Mouse (Mus musculus): Measurements from ENCODE around the gene Capzb. TPM values are rescaled to one million over a fixed set of nuclear protein-coding genes. Genes with fewer than 3 reads are reported as not detected.

Capzb gene
- 100 to 1,000 TPM; 354 to 406 (median 379) TPM for total RNA-seq (2022)

- peak; percentile 95 for DNase-seq (ENCODE audit: low spot score)
Observed at GRCm38 (mm10) chr4:139192499-139193175, at the start of gene Capzb. Capzb (plus strand) TSS chr4:139192899.

GRCm38 (mm10) chr4:139142985-139143384 lies 49.7 kb upstream of the Capzb start:
- no peak for DNase-seq (ENCODE audit: low spot score)

- DNase-seq (ENCODE audit: low spot score): no peak
Observed at GRCm38 (mm10) chr4:139144577-139144976, 48.1 kb upstream of the Capzb start.

GRCm38 (mm10) chr4:139145156-139145555 lies 47.5 kb upstream of the Capzb start:
- no peak for DNase-seq (ENCODE audit: low spot score)

GRCm38 (mm10) chr4:139146760-139147159 lies 45.9 kb upstream of the Capzb start:
- DNase-seq (ENCODE audit: low spot score): peak; percentile 75

- DNase-seq (ENCODE audit: low spot score): no peak
Observed at GRCm38 (mm10) chr4:139151370-139151769, 41.3 kb upstream of the Capzb start.

- peak; percentile 71 for DNase-seq (ENCODE audit: low spot score)
Observed at GRCm38 (mm10) chr4:139154576-139155307, 38.0 kb upstream of the Capzb start.

- DNase-seq (ENCODE audit: low spot score): no peak
Observed at GRCm38 (mm10) chr4:139156538-139156937, 36.2 kb upstream of the Capzb start.

GRCm38 (mm10) chr4:139158350-139158749 lies 34.3 kb upstream of the Capzb start:
- DNase-seq (ENCODE audit: low spot score): no peak

- no peak for DNase-seq (ENCODE audit: low spot score)
Observed at GRCm38 (mm10) chr4:139161076-139161475, 31.6 kb upstream of the Capzb start.

GRCm38 (mm10) chr4:139164082-139164481 lies 28.6 kb upstream of the Capzb start:
- no peak for DNase-seq (ENCODE audit: low spot score)

GRCm38 (mm10) chr4:139165259-139165658 lies 27.4 kb upstream of the Capzb start:
- DNase-seq (ENCODE audit: low spot score): no peak

GRCm38 (mm10) chr4:139166244-139166643 lies 26.5 kb upstream of the Capzb start:
- no peak for DNase-seq (ENCODE audit: low spot score)

GRCm38 (mm10) chr4:139167107-139167506 lies 25.6 kb upstream of the Capzb start:
- DNase-seq (ENCODE audit: low spot score): no peak

GRCm38 (mm10) chr4:139168985-139169747 lies 23.5 kb upstream of the Capzb start:
- no peak for DNase-seq (ENCODE audit: low spot score)

GRCm38 (mm10) chr4:139169748-139170279 lies 22.9 kb upstream of the Capzb start:
- DNase-seq (ENCODE audit: low spot score): no peak

- DNase-seq (ENCODE audit: low spot score): peak; percentile 89
Observed at GRCm38 (mm10) chr4:139175061-139175971, 17.4 kb upstream of the Capzb start.

- DNase-seq (ENCODE audit: low spot score): no peak
Observed at GRCm38 (mm10) chr4:139176023-139176422, 16.7 kb upstream of the Capzb start.

GRCm38 (mm10) chr4:139177921-139178320 lies 14.8 kb upstream of the Capzb start:
- no peak for DNase-seq (ENCODE audit: low spot score)

GRCm38 (mm10) chr4:139178377-139178776 lies 14.3 kb upstream of the Capzb start:
- DNase-seq (ENCODE audit: low spot score): no peak

GRCm38 (mm10) chr4:139179218-139179617 lies 13.5 kb upstream of the Capzb start:
- no peak for DNase-seq (ENCODE audit: low spot score)

Measured in heart, adult 8-10 months (tissue).